Mouse (Mus musculus): Measurements from ENCODE around the gene Jund. TPM values are rescaled to one million over a fixed set of nuclear protein-coding genes. Genes with fewer than 3 reads are reported as not detected.

Gene Jund
- total and polyA plus RNA-seq, 3 experiments: 191 to 283 (median 279) TPM

DNA sequence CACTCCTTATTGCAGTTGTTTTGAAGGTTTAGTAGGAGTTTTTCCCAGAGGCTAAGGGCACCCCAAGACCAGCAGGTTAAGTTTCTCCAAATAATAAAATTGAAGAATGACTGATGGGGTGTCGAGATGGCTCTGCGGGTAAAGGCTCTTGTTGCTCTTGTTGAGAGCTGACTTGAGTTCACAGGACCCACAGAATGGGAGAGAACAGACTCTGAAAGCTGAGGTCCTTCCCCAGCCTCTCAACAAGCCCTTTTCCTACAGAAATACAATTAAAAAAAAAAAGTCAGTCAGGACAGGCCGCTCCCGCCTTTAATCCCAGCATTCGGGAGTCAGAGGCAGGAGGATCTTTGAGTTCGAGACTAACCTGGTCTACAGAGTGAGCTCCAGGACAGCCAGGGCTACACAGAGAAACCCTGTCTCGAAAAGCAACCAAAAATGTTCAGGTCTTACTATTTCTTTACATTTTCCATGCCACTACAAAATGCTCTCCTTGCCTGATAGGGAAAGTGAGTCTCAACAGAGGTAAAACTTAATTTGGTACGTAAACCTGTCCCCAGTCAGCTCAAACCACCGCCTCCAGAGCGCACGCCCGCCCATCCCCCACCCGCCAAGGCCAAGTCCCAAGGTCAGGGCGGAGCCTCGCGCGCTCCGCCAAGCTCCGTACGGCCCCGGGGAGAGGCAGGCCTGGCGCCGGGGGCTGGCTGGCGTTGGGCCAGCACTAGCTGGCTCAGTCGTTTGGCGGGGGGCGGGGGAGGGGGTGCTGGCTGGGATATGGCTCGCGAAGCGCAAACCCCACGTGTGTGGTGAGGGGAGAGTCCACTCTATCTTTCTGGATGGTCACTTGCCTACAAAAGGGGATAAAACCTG, 2.5 kb upstream of the Jund start (continued):
- TF ChIP-seq MEF2A (IDR thresholded peaks at IDR 0.05; ENCODE audit: borderline replicate concordance, low read depth, low read length): no peak
- no peak for TF ChIP-seq E2F4 (IDR thresholded peaks at IDR 0.05; ENCODE audit: insufficient replicate concordance, low read depth, low read length)
- TF ChIP-seq EP300 (IDR thresholded peaks at IDR 0.05; ENCODE audit: low read length): no peak
- TF ChIP-seq MAFK (IDR thresholded peaks at IDR 0.05; ENCODE audit: insufficient replicate concordance, low read length): no peak
- TF ChIP-seq MXI1 (IDR thresholded peaks at IDR 0.05; ENCODE audit: low read depth, low read length): no peak; the same call in 1 of the 2 replicates

DNA sequence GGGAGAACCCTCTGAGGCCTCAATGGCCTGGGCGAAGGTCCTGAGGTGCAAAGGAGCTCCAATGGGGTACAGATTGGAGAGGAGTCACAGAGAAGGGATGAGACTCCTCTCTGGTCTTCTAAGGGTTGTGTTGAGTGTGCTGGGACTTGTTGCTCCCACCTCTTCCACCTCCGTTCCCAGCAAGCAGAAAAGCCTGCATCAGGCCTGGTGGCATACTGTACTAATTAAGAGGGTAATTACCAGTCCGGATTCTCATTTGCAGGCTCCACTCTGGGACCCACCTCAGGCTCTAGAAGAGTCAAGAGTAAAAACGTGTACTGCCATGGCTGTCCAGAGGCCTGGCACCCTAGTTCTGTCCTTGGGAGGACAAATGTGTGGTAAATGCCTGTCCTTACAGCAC, 1.8 kb upstream of the Jund start:
- Histone ChIP-seq H3K4me2 (ENCODE audit: insufficient read depth, low read depth, poor library complexity, severe bottlenecking) (peak overlapping the region; percentile 79), H3K4me3 (replicated peaks in 1 of 3; ENCODE audit: low read depth in 2 of 3, low read length in 2 of 3, poor library complexity in 1 of 3) (peak overlapping the region in 1 of 3 experiments; percentile 43), H3K27ac (ENCODE audit: insufficient read depth, low read depth) (peak overlapping the region; percentile 99), H3K9me3 (replicated peaks; ENCODE audit: low read length) (no peaks in the 10 kb centered on the region), H3K9ac (ENCODE audit: insufficient read depth, low read depth) (peak overlapping the region; percentile 77), H3K27me3 (replicated peaks) (no peaks in the 10 kb centered on the region), H3K36me3 (replicated peaks in 1 of 2; ENCODE audit: control insufficient read depth in 1 of 2, insufficient read depth in 1 of 2, low read length in 1 of 2) (peaks cover 0 to 11% of the 10 kb centered on the region in 2 experiments), H3K79me2 (replicated peaks; ENCODE audit: control insufficient read depth, extremely low read depth, insufficient read depth, poor library complexity, severe bottlenecking) (peaks cover 23% of the 10 kb centered on the region), H3K4me1 (ENCODE audit: control insufficient read depth in 1 of 2, insufficient read depth in 2 of 2) (peaks cover 20 to 56% of the 10 kb centered on the region in 2 experiments)
- DNase-seq (ENCODE audit: extremely low read depth): no peak
- in situ Hi-C loops (cut with MboI; ENCODE audit: low pct_ligation_motif_present, low pct_unique_long_range_greater_than_20kb, low sequenced_read_pairs): no loop called here
- dilution Hi-C loops (cut with MboI; ENCODE audit: extremely low pct_ligation_motif_present, extremely low pct_unique_long_range_greater_than_20kb, low sequenced_read_pairs): no loop called here
- TF ChIP-seq SIN3A (IDR thresholded peaks at IDR 0.05; ENCODE audit: low read length) (peak; percentile 22; the same call in 1 of the 2 replicates), JUN (IDR thresholded peaks at IDR 0.05; ENCODE audit: insufficient read depth, low read depth, low read length) (no peak), CHD2 (IDR thresholded peaks at IDR 0.05; ENCODE audit: low read length) (no peak), NELFE (IDR thresholded peaks at IDR 0.05; ENCODE audit: low read depth, low read length) (0 out of 2 replicates have a peak, but pooled peaks have one; percentile 11), USF1 (IDR thresholded peaks at IDR 0.05; ENCODE audit: low read depth, low read length) (no peak), MAX (IDR thresholded peaks at IDR 0.05; ENCODE audit: low read length) (peak; percentile 8; the same call in 1 of the 2 replicates), CTCF (conservative IDR thresholded peaks at IDR 0.05 in 1 of 2, IDR thresholded peaks at IDR 0.05 in 1 of 2; ENCODE audit: low read depth in 2 of 2, low read length in 2 of 2) (no peak), RAD21 (IDR thresholded peaks at IDR 0.05; ENCODE audit: low read depth, low read length) (no peak), CHD1 (IDR thresholded peaks at IDR 0.05; ENCODE audit: low read depth, low read length) (peak; percentile 21; the same call in 1 of the 2 replicates), ZMIZ1 (IDR thresholded peaks at IDR 0.05; ENCODE audit: low read depth, low read length) (0 out of 2 replicates have a peak, but pooled peaks have one; percentile 35), NRF1 (IDR thresholded peaks at IDR 0.05; ENCODE audit: low read depth, low read length) (no peak), E2F4 (IDR thresholded peaks at IDR 0.05; ENCODE audit: insufficient replicate concordance, low read depth, low read length) (no peak)

All from CH12.LX (cell line).